Mouse (Mus musculus) embryonic facial prominence, embryonic 14.5 days (tissue): Measurements from ENCODE around the gene Tada2a. TPM values are rescaled to one million over a fixed set of nuclear protein-coding genes. Genes with fewer than 3 reads are reported as not detected.
A peak's percentile ranks its signal among the peaks of the same experiment; 100 is the strongest.

Experiments
- ATAC-seq: fragments of 200-750 bp; cut with Nextera tagmentation; 2 replicates; pipeline ENCODE4 v1.8.0; 2017; ENCODE audit warnings: low read depth, moderate number of reproducible peaks, moderate TSS enrichment
- DNase-seq: peaks from one replicate; pipeline ENCODE4 v3.0.0-alpha.2; 2015; ENCODE audit warnings: low spot score
- H3K27ac ChIP-seq: fragments of 300-500 bp; sonication (generic); replicated peaks from 2 replicates; pipeline ENCODE4 v1.5.1; 2014; ENCODE audit warnings: low read depth, mild to moderate bottlenecking, low read length, moderate library complexity
- H3K27me3 ChIP-seq: fragments of 300-500 bp; sonication (generic); replicated peaks from 2 replicates; pipeline ENCODE4 v1.6.1; 2014; ENCODE audit warnings: low read length; ENCODE audit not compliant: control insufficient read depth, insufficient read depth
- H3K36me3 ChIP-seq: fragments of 300-500 bp; sonication (generic); 2 replicates; pipeline ENCODE4 v1.6.1; 2014; ENCODE audit warnings: low read length, mixed read lengths; ENCODE audit not compliant: control insufficient read depth, insufficient read depth
- H3K4me1 ChIP-seq: fragments of 300-500 bp; sonication (generic); 2 replicates; pipeline ENCODE4 v1.6.1; 2014; ENCODE audit warnings: antibody characterized with exemption, low read length; ENCODE audit not compliant: control insufficient read depth, insufficient read depth
- H3K4me2 ChIP-seq: fragments of 300-500 bp; sonication (generic); 2 replicates; pipeline ENCODE4 v1.6.1; 2014; ENCODE audit warnings: low read depth, mild to moderate bottlenecking, low read length, moderate library complexity, mixed read lengths
- H3K4me3 ChIP-seq: fragments of 300-500 bp; sonication (generic); 2 replicates; pipeline ENCODE4 v1.5.1; 2014; ENCODE audit warnings: low read depth, mild to moderate bottlenecking, low read length
- H3K9ac ChIP-seq: fragments of 300-500 bp; sonication (generic); 2 replicates; pipeline ENCODE4 v1.6.1; 2014; ENCODE audit warnings: low read depth, mild to moderate bottlenecking, low read length, moderate library complexity, mixed read lengths
- H3K9me3 ChIP-seq: fragments of 300-500 bp; sonication (generic); 2 replicates; pipeline ENCODE4 v1.6.1; 2016; ENCODE audit warnings: low read length; ENCODE audit not compliant: control insufficient read depth
- WGBS: fragments of 180-500 bp; shearing (Covaris S2); extraction: QIAGEN DNeasy Blood & Tissue Kit; methylation state at CpG from one replicate; pipeline ENCODE4 v1.1.7; 2014; 5-methylcytosine and 5-hydroxymethylcytosine counted together
- polyA plus RNA-seq: library from polyadenylated mRNA; unstranded; fragments of >200 nt; fragmentation: Nextera tagmentation; extraction: Ambion mirVana; gene quantifications from 2 replicates; pipeline ENCODE4 v1.2.1, GENCODE M21; 2014

Tada2a gene
- polyA plus RNA-seq, 1 experiment from 2014 or later: 29.4 TPM

DNA sequence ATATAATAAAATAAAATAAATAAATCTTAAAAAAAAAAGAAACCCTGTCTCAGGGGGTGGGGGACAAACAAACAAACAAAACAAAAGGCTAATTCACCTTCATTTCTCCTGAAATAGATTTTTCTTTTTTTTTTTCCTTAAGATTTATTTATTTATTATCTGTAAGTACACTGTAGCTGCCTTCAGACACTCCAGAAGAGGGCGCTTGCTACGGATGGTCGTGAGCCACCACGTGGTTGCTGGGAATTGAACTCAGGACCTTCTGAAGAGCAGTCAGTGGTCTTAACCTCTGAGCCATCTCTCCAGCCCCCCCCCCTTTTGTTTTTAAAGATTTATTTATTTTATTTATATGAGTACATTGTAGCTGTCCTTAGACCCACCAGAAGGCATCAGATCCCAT is 1.4 kb downstream of the Tada2a start:
- DNase-seq (no peak), ATAC-seq (no peak)
- Histone ChIP-seq H3K9me3 (no peaks in the 10 kb centered on the region), H3K36me3 (peaks cover 39% of the 10 kb centered on the region), H3K4me2 (no peak overlapping the region), H3K9ac (no peak overlapping the region), H3K4me3 (no peak overlapping the region), H3K27me3 (no peaks in the 10 kb centered on the region), H3K27ac (no peak overlapping the region), H3K4me1 (no peaks in the 10 kb centered on the region)
- 81% methylated on average over 4 of the region's 4 CpGs for WGBS

GRCm38 (mm10) chr11:84121051-84121956 is 8.1 kb downstream of the Tada2a start:
- DNase-seq (peak; percentile 12), ATAC-seq (no peak)
- no peak overlapping the region for H3K4me3 ChIP-seq
- H3K9ac ChIP-seq: no peak overlapping the region
- no peak overlapping the region; the same call in 1 of the 2 replicates for H3K27ac ChIP-seq
- no peaks in the 10 kb centered on the region for H3K9me3 ChIP-seq
- no peaks in the 10 kb centered on the region for H3K4me1 ChIP-seq
- 80% methylated on average over 12 of the region's 12 CpGs for WGBS
- H3K4me2 ChIP-seq: no peak overlapping the region
- no peaks in the 10 kb centered on the region for H3K27me3 ChIP-seq
- peaks cover 86% of the 10 kb centered on the region for H3K36me3 ChIP-seq

DNA sequence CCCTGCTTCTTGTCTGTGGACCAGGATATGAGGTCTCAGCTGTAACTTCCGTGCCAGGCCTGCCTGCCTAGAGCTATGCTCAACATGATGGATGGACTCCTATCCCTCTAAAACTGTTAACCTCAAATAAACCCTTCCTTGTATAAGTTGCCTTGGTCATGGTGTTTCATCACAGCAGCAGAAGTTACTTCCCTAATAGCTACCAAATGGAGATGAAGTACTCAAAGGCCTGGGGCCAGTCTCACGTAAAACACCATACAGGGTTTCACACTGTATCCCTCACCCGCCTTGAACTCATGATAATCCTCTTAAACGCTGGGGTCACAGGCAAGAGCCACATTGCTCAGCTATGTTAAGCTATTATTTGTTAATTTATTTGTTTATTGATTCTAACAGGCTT is 12.0 kb downstream of the Tada2a start:
- Histone ChIP-seq H3K36me3 (peaks cover 78% of the 10 kb centered on the region), H3K27ac (no peak overlapping the region), H3K9ac (no peak overlapping the region), H3K9me3 (no peaks in the 10 kb centered on the region), H3K27me3 (no peaks in the 10 kb centered on the region), H3K4me1 (no peaks in the 10 kb centered on the region), H3K4me2 (no peak overlapping the region), H3K4me3 (no peak overlapping the region)
- ATAC-seq (no peak), DNase-seq (no peak)
- 80% methylated on average over 4 of the region's 4 CpGs for WGBS

DNA sequence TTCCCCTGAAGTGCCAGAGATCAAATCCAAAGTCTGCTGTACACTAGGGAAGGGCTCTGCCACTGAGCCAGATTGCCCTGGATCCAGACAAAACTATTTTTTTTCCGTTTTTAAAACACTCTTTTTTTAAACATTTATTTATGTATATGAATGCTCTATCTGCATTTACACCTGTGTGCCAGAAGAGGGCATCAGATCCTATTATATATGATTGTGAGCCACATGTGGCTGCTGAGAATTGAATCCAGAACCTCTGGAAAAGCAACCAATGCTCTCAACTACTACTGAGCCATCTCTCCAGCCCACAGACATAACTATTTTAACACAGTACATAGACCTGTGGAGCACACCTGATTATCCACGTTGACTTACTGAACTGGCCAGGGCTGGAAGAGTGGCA is 13.2 kb downstream of the Tada2a start:
- H3K27ac ChIP-seq: no peak overlapping the region
- WGBS: 68% methylated on average over 2 of the region's 2 CpGs
- no peak overlapping the region for H3K9ac ChIP-seq
- H3K9me3 ChIP-seq: no peaks in the 10 kb centered on the region
- peaks cover 81% of the 10 kb centered on the region for H3K36me3 ChIP-seq
- no peaks in the 10 kb centered on the region for H3K4me1 ChIP-seq
- H3K4me3 ChIP-seq: no peak overlapping the region
- no peaks in the 10 kb centered on the region for H3K27me3 ChIP-seq
- ATAC-seq: no peak
- H3K4me2 ChIP-seq: no peak overlapping the region
- no peak for DNase-seq

DNA sequence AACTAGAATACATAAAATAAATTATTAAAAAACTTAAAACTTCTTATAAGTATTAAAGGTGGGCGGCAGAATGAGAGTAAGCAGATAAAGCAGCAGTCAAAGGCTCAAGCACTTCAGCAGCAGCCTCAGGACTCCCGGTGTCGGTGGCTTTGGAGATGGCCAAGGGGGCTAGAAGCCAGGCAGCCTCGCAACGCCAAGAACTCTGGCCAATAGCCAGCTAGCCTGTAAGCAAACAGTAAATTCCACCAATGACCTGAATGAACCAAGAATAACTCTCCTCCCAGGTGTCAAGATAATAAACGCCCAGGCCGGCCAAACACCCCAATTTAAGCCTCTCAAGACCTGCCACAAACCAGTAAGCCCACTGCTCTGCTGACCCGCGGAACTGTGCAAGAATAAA is 13.8 kb downstream of the Tada2a start:
- Histone ChIP-seq H3K27me3 (no peaks in the 10 kb centered on the region), H3K9me3 (no peaks in the 10 kb centered on the region), H3K4me1 (no peaks in the 10 kb centered on the region), H3K27ac (no peak overlapping the region), H3K36me3 (peaks cover 80% of the 10 kb centered on the region), H3K4me3 (no peak overlapping the region), H3K9ac (no peak overlapping the region), H3K4me2 (no peak overlapping the region)
- no peak for ATAC-seq
- 92% methylated on average over 9 of the region's 9 CpGs for WGBS
- no peak for DNase-seq

DNA sequence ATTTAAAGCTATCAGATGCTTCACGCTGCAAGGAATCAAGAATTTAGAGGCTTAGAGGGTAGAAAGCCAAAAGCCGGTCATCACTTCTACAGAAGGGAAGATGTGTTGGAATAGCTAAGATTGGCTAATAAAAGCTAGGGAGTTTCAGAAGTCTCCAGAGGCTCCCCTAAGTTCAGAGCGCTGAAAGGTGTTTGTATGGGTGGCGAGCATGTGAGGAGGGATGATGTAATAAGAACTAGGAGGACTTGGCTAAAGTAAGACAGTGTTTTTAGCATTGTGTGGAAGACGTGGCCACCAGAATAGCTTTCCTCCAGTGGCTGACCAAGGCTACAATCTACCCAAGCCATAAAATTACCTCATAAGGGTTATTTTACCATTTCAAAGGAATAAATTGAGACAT is 15.8 kb downstream of the Tada2a start:
- no peak for DNase-seq
- Histone ChIP-seq H3K4me2 (no peak overlapping the region), H3K9me3 (no peaks in the 10 kb centered on the region), H3K27me3 (no peaks in the 10 kb centered on the region), H3K9ac (no peak overlapping the region), H3K4me3 (no peak overlapping the region), H3K36me3 (peaks cover 80% of the 10 kb centered on the region), H3K27ac (no peak overlapping the region), H3K4me1 (no peaks in the 10 kb centered on the region)
- 86% methylated on average over 5 of the region's 5 CpGs for WGBS
- ATAC-seq: no peak

GRCm38 (mm10) chr11:84107137-84107536 is 22.3 kb downstream of the Tada2a start:
- no peaks in the 10 kb centered on the region for H3K9me3 ChIP-seq
- no peak overlapping the region for H3K27ac ChIP-seq
- DNase-seq (no peak), ATAC-seq (no peak)
- H3K27me3 ChIP-seq: no peaks in the 10 kb centered on the region
- H3K36me3 ChIP-seq: peaks cover 97% of the 10 kb centered on the region
- H3K4me3 ChIP-seq: no peak overlapping the region
- no peaks in the 10 kb centered on the region for H3K4me1 ChIP-seq
- no peak overlapping the region for H3K9ac ChIP-seq
- WGBS: 67% methylated on average over 2 of the region's 2 CpGs
- H3K4me2 ChIP-seq: no peak overlapping the region

DNA sequence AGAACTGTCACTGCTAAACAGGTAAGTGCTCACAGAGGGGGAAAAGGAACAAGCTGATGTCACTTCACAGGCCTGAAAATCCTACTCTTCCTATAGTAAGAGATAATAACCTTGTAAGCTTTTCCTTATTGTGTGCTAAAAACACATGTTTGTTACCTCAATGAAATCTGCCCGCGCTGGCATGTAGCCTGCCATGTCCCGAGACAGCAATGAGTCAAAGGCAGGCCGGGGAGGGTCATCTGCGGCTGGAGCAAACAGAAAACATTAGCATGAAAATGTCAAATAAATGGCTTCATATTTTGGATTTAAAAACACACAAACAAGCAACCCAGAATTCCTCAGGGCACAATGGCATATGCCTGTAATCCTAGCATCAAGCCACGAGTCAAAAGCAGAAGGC is 25.4 kb downstream of the Tada2a start:
- 91% methylated on average over 6 of the region's 6 CpGs for WGBS

DNA sequence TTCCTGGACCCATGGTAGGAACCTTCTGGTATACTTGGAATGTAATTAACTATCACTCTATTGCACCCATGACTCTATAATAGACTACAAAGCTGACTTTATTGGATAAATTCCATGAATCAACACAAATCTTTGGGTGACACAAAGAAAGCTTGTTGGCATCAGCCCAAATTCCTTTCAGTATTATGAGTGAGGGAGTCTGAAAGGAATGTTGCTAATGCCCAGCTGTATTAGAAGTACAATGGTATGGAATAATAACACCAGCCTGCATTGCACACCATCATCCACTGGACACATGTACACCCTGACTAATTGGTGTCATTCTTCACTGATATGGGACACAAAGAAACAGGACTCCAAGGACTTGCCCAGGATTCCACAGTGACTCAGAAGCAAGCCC is 28.2 kb downstream of the Tada2a start:
- Histone ChIP-seq H3K9me3 (no peaks in the 10 kb centered on the region), H3K36me3 (peaks cover 82% of the 10 kb centered on the region)
- peak; percentile 79 for ATAC-seq

More for the DNA sequence above, 25.4 kb downstream of the Tada2a start:
- no peak overlapping the region for H3K9ac ChIP-seq
- ATAC-seq (no peak), DNase-seq (no peak)
- no peak overlapping the region for H3K27ac ChIP-seq
- no peak overlapping the region for H3K4me3 ChIP-seq
- H3K4me1 ChIP-seq: no peaks in the 10 kb centered on the region
- no peak overlapping the region for H3K4me2 ChIP-seq
- peaks cover 93% of the 10 kb centered on the region for H3K36me3 ChIP-seq
- no peaks in the 10 kb centered on the region for H3K9me3 ChIP-seq
- H3K27me3 ChIP-seq: no peaks in the 10 kb centered on the region

More for the DNA sequence above, 28.2 kb downstream of the Tada2a start:
- H3K4me2 ChIP-seq: no peak overlapping the region
- peak; percentile 79 for DNase-seq
- H3K4me1 ChIP-seq: no peaks in the 10 kb centered on the region
- no peak overlapping the region for H3K9ac ChIP-seq
- no peaks in the 10 kb centered on the region for H3K27me3 ChIP-seq
- H3K4me3 ChIP-seq: no peak overlapping the region
- H3K27ac ChIP-seq: no peak overlapping the region
